Mouse (Mus musculus) heart, embryonic 11.5 days (tissue): ENCODE results near the gene Clasrp. TPM values are rescaled to one million over a fixed set of nuclear protein-coding genes. Genes with fewer than 3 reads are reported as not detected.
A peak's percentile ranks its signal among the peaks of the same experiment; 100 is the strongest.

Experiments
- ATAC-seq: fragments of 200-750 bp; cut with Nextera tagmentation; replicated peaks from 2 replicates; pipeline ENCODE4 v1.8.0; 2017; ENCODE audit warnings: moderate library complexity; ENCODE audit not compliant: insufficient number of reproducible peaks, low FRiP score, low TSS enrichment
- H3K27ac ChIP-seq: fragments of 300-500 bp; sonication (generic); 2 replicates; pipeline ENCODE4 v1.5.1; 2014; ENCODE audit warnings: mild to moderate bottlenecking, low read depth, low read length
- H3K27me3 ChIP-seq: fragments of 300-500 bp; sonication (generic); 2 replicates; pipeline ENCODE4 v1.6.1; 2014; ENCODE audit warnings: mild to moderate bottlenecking, low read length, mixed read lengths; ENCODE audit not compliant: control insufficient read depth, insufficient read depth
- H3K36me3 ChIP-seq: fragments of 300-500 bp; sonication (generic); 2 replicates; pipeline ENCODE4 v1.6.1; 2014; ENCODE audit warnings: mild to moderate bottlenecking, low read length, moderate library complexity, mixed read lengths; ENCODE audit not compliant: control insufficient read depth, insufficient read depth
- H3K4me1 ChIP-seq: fragments of 300-500 bp; sonication (generic); 2 replicates; pipeline ENCODE4 v1.6.1; 2014; ENCODE audit warnings: low read length; ENCODE audit not compliant: control insufficient read depth, insufficient read depth
- H3K4me2 ChIP-seq: fragments of 300-500 bp; sonication (generic); 2 replicates; pipeline ENCODE4 v1.6.1; 2014; ENCODE audit warnings: mild to moderate bottlenecking, moderate library complexity
- H3K4me3 ChIP-seq: fragments of 300-500 bp; sonication (generic); 2 replicates; pipeline ENCODE4 v1.5.1; 2014; ENCODE audit warnings: low read depth, low read length
- H3K9ac ChIP-seq: fragments of 300-500 bp; sonication (generic); 2 replicates; pipeline ENCODE4 v1.6.1; 2014; ENCODE audit warnings: mild to moderate bottlenecking, low read depth, low read length, moderate library complexity
- H3K9me3 ChIP-seq: fragments of 300-500 bp; sonication (generic); replicated peaks from 2 replicates; pipeline ENCODE4 v1.6.1; 2016; ENCODE audit warnings: low read length; ENCODE audit not compliant: control insufficient read depth
- WGBS: fragments of 180-500 bp; shearing (Covaris S2); extraction: QIAGEN DNeasy Blood & Tissue Kit; methylation state at CpG from one replicate; pipeline ENCODE4 v1.1.7; 2014; ENCODE audit not compliant: insufficient replicate concordance; 5-methylcytosine and 5-hydroxymethylcytosine counted together
- polyA plus RNA-seq: library from polyadenylated mRNA; unstranded; fragments of >200 nt; fragmentation: Nextera tagmentation; extraction: Ambion mirVana; gene quantifications from 2 replicates; pipeline ENCODE4 v1.2.1, GENCODE M21; 2014

Gene Clasrp
- polyA plus RNA-seq, 1 experiment from 2014 or later = 34.3 TPM

- H3K27ac ChIP-seq = 0 out of 2 replicates have a peak overlapping the region, but pooled peaks have one; percentile 6
- no peak overlapping the region for H3K4me2 ChIP-seq
- H3K36me3 ChIP-seq = peaks cover 50% of the 10 kb centered on the region
- ATAC-seq = no peak
- no peak overlapping the region for H3K4me3 ChIP-seq
- no peaks in the 10 kb centered on the region for H3K9me3 ChIP-seq
- no peak overlapping the region for H3K9ac ChIP-seq
- no peaks in the 10 kb centered on the region for H3K27me3 ChIP-seq
- H3K4me1 ChIP-seq = peaks cover 2% of the 10 kb centered on the region; the same call in 1 of the 2 replicates
Observed at GRCm38 (mm10) chr7:19632720-19633119, 28.4 kb upstream of the Clasrp start.

DNA sequence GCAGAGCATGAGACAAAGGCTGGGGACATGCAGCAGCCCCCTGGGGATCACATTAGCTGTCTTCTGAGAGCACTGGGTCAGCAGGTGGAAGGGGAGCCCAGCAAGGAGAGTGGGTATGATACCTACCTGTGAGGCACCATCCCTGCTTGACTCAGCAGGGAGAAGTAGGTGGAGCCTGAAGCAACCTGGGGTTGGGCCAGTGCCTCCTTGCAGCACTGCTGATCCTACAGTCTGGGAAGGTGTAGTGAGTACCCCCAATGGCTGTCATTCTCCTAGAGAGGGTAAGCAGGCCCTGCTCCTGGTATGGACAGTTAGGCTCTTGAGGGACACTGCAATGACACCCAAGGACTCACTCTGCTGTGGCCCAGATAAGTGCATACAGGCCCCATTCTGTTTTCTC lies 28.0 kb upstream of the Clasrp start:
- Histone ChIP-seq H3K27me3 (no peaks in the 10 kb centered on the region), H3K9ac (no peak overlapping the region), H3K4me2 (no peak overlapping the region), H3K4me3 (no peak overlapping the region), H3K4me1 (peaks cover 2% of the 10 kb centered on the region; the same call in 1 of the 2 replicates), H3K36me3 (peaks cover 46% of the 10 kb centered on the region), H3K27ac (no peak overlapping the region), H3K9me3 (no peaks in the 10 kb centered on the region)
- ATAC-seq = no peak

GRCm38 (mm10) chr7:19629361-19629734 lies 25.1 kb upstream of the Clasrp start, which contains the start of gene Relb:
Gene Relb (minus strand): TSS chr7:19629438.
- peak; percentile 74 for ATAC-seq
- H3K27me3 ChIP-seq = no peaks in the 10 kb centered on the region
- H3K4me2 ChIP-seq = peak within 1 kb of the TSS; percentile 92
- WGBS = under 1% methylated on average over 37 of the region's 41 CpGs
- peak within 1 kb of the TSS; percentile 62 for H3K9ac ChIP-seq
- H3K9me3 ChIP-seq = no peaks in the 10 kb centered on the region
- H3K4me1 ChIP-seq = peaks cover 2% of the 10 kb centered on the region; the same call in 1 of the 2 replicates
- H3K36me3 ChIP-seq = peaks cover 17% of the 10 kb centered on the region
- H3K27ac ChIP-seq = peak within 1 kb of the TSS; percentile 68
- peak within 1 kb of the TSS; percentile 69 for H3K4me3 ChIP-seq

- peaks cover 2% of the 10 kb centered on the region; the same call in 1 of the 2 replicates for H3K4me1 ChIP-seq
- peak overlapping the region; percentile 68 for H3K27ac ChIP-seq
- peak; percentile 83 for ATAC-seq
- H3K9me3 ChIP-seq = no peaks in the 10 kb centered on the region
- WGBS = 1% methylated on average over 57 of the region's 57 CpGs
- peak overlapping the region; percentile 92 for H3K4me2 ChIP-seq
- H3K27me3 ChIP-seq = no peaks in the 10 kb centered on the region
- H3K9ac ChIP-seq = peak overlapping the region; percentile 62
- peaks cover 12% of the 10 kb centered on the region for H3K36me3 ChIP-seq
- H3K4me3 ChIP-seq = peak overlapping the region; percentile 69
Observed at GRCm38 (mm10) chr7:19628536-19629360, 24.5 kb upstream of the Clasrp start.

- ATAC-seq = no peak
- Histone ChIP-seq H3K27ac (peak overlapping the region; percentile 68), H3K4me1 (peaks cover 2% of the 10 kb centered on the region; the same call in 1 of the 2 replicates), H3K4me2 (peak overlapping the region; percentile 92), H3K4me3 (peak overlapping the region; percentile 69), H3K27me3 (no peaks in the 10 kb centered on the region), H3K9ac (no peak overlapping the region), H3K9me3 (no peaks in the 10 kb centered on the region), H3K36me3 (peaks cover 7% of the 10 kb centered on the region; the same call in 1 of the 2 replicates)
- 10% methylated on average over 17 of the region's 17 CpGs for WGBS
Observed at GRCm38 (mm10) chr7:19628192-19628535, 23.9 kb upstream of the Clasrp start.

DNA sequence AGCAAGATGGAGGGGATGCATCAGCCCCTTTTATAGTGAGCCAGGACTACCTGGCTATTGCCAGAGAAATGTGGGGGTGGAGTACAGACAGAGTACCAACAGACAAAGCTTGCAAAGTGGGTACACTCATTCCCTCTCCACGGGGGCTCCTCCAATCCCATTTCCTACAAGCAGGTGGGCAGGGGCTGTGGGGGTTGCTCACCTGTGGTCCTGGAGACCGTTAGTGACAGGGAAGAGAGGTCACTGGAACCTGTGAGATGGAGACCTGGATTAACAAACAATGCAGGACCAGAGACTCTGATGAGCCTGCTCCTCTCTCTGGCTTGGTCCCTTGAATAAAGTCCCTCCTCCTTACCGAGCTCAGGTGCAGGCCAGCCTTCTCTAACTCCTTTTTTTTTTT lies 23.4 kb upstream of the Clasrp start:
- 63% methylated on average over 3 of the region's 3 CpGs for WGBS
- H3K36me3 ChIP-seq = peaks cover 3% of the 10 kb centered on the region; the same call in 1 of the 2 replicates
- H3K9me3 ChIP-seq = no peaks in the 10 kb centered on the region
- peak overlapping the region; percentile 92 for H3K4me2 ChIP-seq
- H3K4me3 ChIP-seq = peak overlapping the region; percentile 69; the same call in 1 of the 2 replicates
- no peak overlapping the region for H3K9ac ChIP-seq
- peaks cover 2% of the 10 kb centered on the region; the same call in 1 of the 2 replicates for H3K4me1 ChIP-seq
- ATAC-seq = no peak
- no peaks in the 10 kb centered on the region for H3K27me3 ChIP-seq
- H3K27ac ChIP-seq = no peak overlapping the region

- H3K9ac ChIP-seq = no peak overlapping the region
- H3K36me3 ChIP-seq = no peaks in the 10 kb centered on the region
- H3K27ac ChIP-seq = no peak overlapping the region
- 37% methylated on average over 2 of the region's 2 CpGs for WGBS
- 0 out of 2 replicates have a peak, but pooled peaks cover 3% of the 10 kb centered on the region for H3K4me1 ChIP-seq
- H3K4me2 ChIP-seq = no peak overlapping the region
- no peak for ATAC-seq
- H3K9me3 ChIP-seq = no peaks in the 10 kb centered on the region
- peaks cover 6% of the 10 kb centered on the region; the same call in 1 of the 2 replicates for H3K27me3 ChIP-seq
- H3K4me3 ChIP-seq = no peak overlapping the region
Observed at GRCm38 (mm10) chr7:19623433-19623832, 19.1 kb upstream of the Clasrp start.

DNA sequence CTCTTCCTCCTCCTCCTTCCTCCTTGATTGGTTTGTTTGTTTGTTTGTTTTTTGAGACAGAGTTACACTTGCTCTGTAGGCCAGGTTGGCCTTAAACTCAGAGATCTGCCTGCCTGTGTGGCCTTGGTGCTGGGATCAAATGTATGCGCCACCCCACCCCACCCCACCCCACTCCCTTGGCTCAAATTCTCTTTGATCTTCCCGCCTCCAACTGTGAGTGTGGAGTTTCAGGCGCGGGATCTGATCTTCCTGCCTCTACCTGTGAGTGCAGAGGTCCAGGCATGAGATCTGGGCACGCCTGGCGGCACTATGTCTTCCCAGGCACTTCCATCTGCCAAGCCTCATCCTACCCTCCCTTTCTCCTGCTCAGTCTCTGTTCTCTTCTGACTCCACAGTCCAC lies 18.0 kb upstream of the Clasrp start:
- Histone ChIP-seq H3K4me2 (no peak overlapping the region), H3K9ac (no peak overlapping the region), H3K36me3 (no peaks in the 10 kb centered on the region), H3K27me3 (peaks cover 6% of the 10 kb centered on the region; the same call in 1 of the 2 replicates), H3K27ac (no peak overlapping the region), H3K4me3 (no peak overlapping the region), H3K9me3 (no peaks in the 10 kb centered on the region), H3K4me1 (0 out of 2 replicates have a peak, but pooled peaks cover 3% of the 10 kb centered on the region)
- WGBS = 33% methylated on average over 6 of the region's 6 CpGs
- no peak for ATAC-seq
